Mouse (Mus musculus): ENCODE measurements around the gene Clcn6. TPM values are rescaled to one million over a fixed set of nuclear protein-coding genes. Genes with fewer than 3 reads are reported as not detected.

Gene Clcn6
- total RNA-seq, 1 experiment: 32.5 TPM

DNA sequence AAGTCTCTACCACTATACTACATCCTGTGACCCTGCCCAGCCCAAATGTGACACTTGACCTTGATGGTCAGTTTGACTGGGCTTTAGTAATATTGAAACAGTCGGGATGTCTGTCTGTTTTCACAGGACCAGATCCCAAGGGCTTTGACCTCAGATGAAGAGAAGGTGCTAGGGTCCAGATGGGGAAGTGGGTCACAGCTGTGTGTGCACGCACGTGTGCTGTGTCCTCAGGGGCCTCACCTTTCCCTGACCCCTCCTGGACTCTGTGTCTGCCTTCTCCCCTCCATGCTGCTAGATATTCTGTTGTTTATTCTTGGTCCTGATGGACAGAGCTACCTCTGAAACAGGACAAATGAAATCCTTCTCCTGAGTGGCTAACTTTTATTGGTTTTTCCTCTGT is 27.3 kb downstream of the Clcn6 start:
- Histone ChIP-seq H3K9ac (ENCODE audit: insufficient read depth, low read depth, low read length, poor library complexity, severe bottlenecking) (no peak overlapping the region), H3K27ac (ENCODE audit: insufficient read depth, low read depth, low read length, poor library complexity, severe bottlenecking) (no peak overlapping the region), H3K9me3 (ENCODE audit: control insufficient read depth, insufficient read depth, low read depth, low read length) (no peaks in the 10 kb centered on the region), H3K4me3 (ENCODE audit: insufficient read depth in 1 of 2, low read depth in 1 of 2, low read length in 2 of 2, poor library complexity in 1 of 2, severe bottlenecking in 1 of 2) (no peak overlapping the region), H3K4me1 (ENCODE audit: control insufficient read depth in 2 of 2, insufficient read depth in 2 of 2, low read length in 2 of 2, poor library complexity in 1 of 2) (no peaks in the 10 kb centered on the region), H3K36me3 (ENCODE audit: control insufficient read depth, insufficient read depth, low read length, poor library complexity, severe bottlenecking) (peaks cover 86% of the 10 kb centered on the region)
- DNase-seq (ENCODE audit: low read depth, low spot score): no peak
- TF ChIP-seq MAFK (IDR thresholded peaks at IDR 0.05; ENCODE audit: insufficient read depth, low read depth, low read length) (no peak), ZNF384 (IDR thresholded peaks at IDR 0.05; ENCODE audit: low read depth, low read length) (no peak), ZC3H11A (IDR thresholded peaks at IDR 0.05; ENCODE audit: borderline replicate concordance, low read depth, low read length) (no peak), HCFC1 (IDR thresholded peaks at IDR 0.05; ENCODE audit: borderline replicate concordance, insufficient read depth, low read length) (no peak), CHD2 (IDR thresholded peaks at IDR 0.05; ENCODE audit: low read depth, low read length) (no peak)
- in situ Hi-C loops (cut with MboI; ENCODE audit: low sequenced_read_pairs in 2 of 2, unreplicated experiment in 2 of 2): no loop called here

DNA sequence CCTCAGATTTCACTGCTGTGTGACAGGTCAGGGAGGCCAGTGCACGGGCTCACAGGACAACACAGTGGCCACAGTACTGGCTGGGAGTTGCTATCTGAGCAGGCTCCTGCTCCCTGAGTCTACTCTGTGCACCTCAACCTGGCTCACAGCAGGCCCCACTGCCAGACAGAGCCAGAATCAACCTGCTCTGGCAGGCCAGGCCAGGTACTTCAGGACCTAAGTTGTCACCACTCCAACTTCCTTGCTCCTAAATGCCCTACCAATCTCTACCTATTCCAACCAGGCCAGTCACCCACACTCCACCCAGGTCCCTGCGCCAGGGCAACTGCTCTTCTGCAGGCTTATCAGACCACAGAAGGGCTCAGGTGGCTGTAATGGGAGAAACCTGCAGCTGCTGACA is 29.0 kb downstream of the Clcn6 start:
- peaks cover 84% of the 10 kb centered on the region for H3K36me3 ChIP-seq (ENCODE audit: control insufficient read depth, insufficient read depth, low read length, poor library complexity, severe bottlenecking)
- H3K9me3 ChIP-seq (ENCODE audit: control insufficient read depth, insufficient read depth, low read depth, low read length): no peaks in the 10 kb centered on the region

DNA sequence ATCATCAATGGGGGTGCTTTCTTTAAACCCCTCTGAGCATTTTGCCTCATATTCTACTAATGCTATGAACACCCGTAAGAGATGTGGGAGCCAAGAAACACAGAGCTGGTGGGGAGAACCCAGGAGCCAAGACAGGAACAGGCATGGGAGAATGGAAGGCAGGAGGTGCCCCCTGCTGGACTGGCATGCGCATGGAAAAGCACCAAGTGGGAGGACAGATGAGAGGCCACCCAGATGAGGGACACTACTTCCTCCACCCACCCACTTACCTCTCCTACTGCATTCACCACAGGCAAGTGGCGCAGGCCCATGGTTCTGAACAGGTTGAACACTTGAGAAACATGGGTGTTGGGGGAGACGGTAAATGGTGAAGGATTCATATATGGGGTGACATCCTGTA is 30.2 kb downstream of the Clcn6 start:
- Histone ChIP-seq H3K9me3 (ENCODE audit: control insufficient read depth, insufficient read depth, low read depth, low read length) (no peaks in the 10 kb centered on the region), H3K9ac (ENCODE audit: insufficient read depth, low read depth, low read length, poor library complexity, severe bottlenecking) (no peak overlapping the region), H3K4me1 (ENCODE audit: control insufficient read depth in 2 of 2, insufficient read depth in 2 of 2, low read length in 2 of 2, poor library complexity in 1 of 2) (no peaks in the 10 kb centered on the region), H3K36me3 (ENCODE audit: control insufficient read depth, insufficient read depth, low read length, poor library complexity, severe bottlenecking) (peaks cover 73% of the 10 kb centered on the region), H3K27ac (ENCODE audit: insufficient read depth, low read depth, low read length, poor library complexity, severe bottlenecking) (no peak overlapping the region), H3K4me3 (ENCODE audit: insufficient read depth in 1 of 2, low read depth in 1 of 2, low read length in 2 of 2, poor library complexity in 1 of 2, severe bottlenecking in 1 of 2) (no peak overlapping the region)
- DNase-seq (ENCODE audit: low read depth, low spot score): no peak
- TF ChIP-seq HCFC1 (IDR thresholded peaks at IDR 0.05; ENCODE audit: borderline replicate concordance, insufficient read depth, low read length) (no peak), MAFK (IDR thresholded peaks at IDR 0.05; ENCODE audit: insufficient read depth, low read depth, low read length) (no peak), CHD2 (IDR thresholded peaks at IDR 0.05; ENCODE audit: low read depth, low read length) (no peak), ZNF384 (IDR thresholded peaks at IDR 0.05; ENCODE audit: low read depth, low read length) (no peak)
- in situ Hi-C loops (cut with MboI; ENCODE audit: low sequenced_read_pairs in 2 of 2, unreplicated experiment in 2 of 2): no loop called here

More for the DNA sequence above, 29.0 kb downstream of the Clcn6 start:
- Histone ChIP-seq H3K4me3 (ENCODE audit: insufficient read depth in 1 of 2, low read depth in 1 of 2, low read length in 2 of 2, poor library complexity in 1 of 2, severe bottlenecking in 1 of 2) (no peak overlapping the region), H3K4me1 (ENCODE audit: control insufficient read depth in 2 of 2, insufficient read depth in 2 of 2, low read length in 2 of 2, poor library complexity in 1 of 2) (no peaks in the 10 kb centered on the region), H3K27ac (ENCODE audit: insufficient read depth, low read depth, low read length, poor library complexity, severe bottlenecking) (no peak overlapping the region), H3K9ac (ENCODE audit: insufficient read depth, low read depth, low read length, poor library complexity, severe bottlenecking) (no peak overlapping the region)
- in situ Hi-C loops (cut with MboI; ENCODE audit: low sequenced_read_pairs in 2 of 2, unreplicated experiment in 2 of 2): no loop called here
- no peak for DNase-seq (ENCODE audit: low read depth, low spot score)
- no peak for TF ChIP-seq ZC3H11A (IDR thresholded peaks at IDR 0.05; ENCODE audit: borderline replicate concordance, low read depth, low read length)
- TF ChIP-seq MAFK (IDR thresholded peaks at IDR 0.05; ENCODE audit: insufficient read depth, low read depth, low read length): no peak
- TF ChIP-seq CHD2 (IDR thresholded peaks at IDR 0.05; ENCODE audit: low read depth, low read length): no peak

DNA sequence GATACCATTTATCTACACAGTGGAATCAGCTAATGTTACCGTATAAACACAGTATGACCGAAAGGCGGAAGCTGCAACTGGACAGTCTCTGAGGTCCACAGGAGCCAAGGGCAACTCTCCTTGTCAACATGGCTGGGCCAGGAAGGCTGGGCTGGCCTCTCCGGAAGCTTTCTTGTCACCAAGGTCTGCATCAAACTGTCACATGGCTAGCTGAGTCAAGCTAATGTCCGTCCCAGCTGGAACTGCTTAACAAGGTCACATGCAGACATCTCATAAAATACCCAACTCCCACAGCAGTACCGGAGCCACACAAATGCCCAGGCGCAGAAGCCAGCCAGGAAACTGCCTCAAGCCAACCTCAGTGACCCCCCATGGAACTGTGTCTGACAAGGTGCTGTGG is 34.3 kb downstream of the Clcn6 start:
- DNase-seq (ENCODE audit: low read depth, low spot score): no peak
- Histone ChIP-seq H3K9me3 (ENCODE audit: control insufficient read depth, insufficient read depth, low read depth, low read length) (no peaks in the 10 kb centered on the region), H3K4me1 (ENCODE audit: control insufficient read depth in 2 of 2, insufficient read depth in 2 of 2, low read length in 2 of 2, poor library complexity in 1 of 2) (no peaks in the 10 kb centered on the region), H3K9ac (ENCODE audit: insufficient read depth, low read depth, low read length, poor library complexity, severe bottlenecking) (no peak overlapping the region), H3K36me3 (ENCODE audit: control insufficient read depth, insufficient read depth, low read length, poor library complexity, severe bottlenecking) (peaks cover 34% of the 10 kb centered on the region), H3K27ac (ENCODE audit: insufficient read depth, low read depth, low read length, poor library complexity, severe bottlenecking) (no peak overlapping the region), H3K4me3 (ENCODE audit: insufficient read depth in 1 of 2, low read depth in 1 of 2, low read length in 2 of 2, poor library complexity in 1 of 2, severe bottlenecking in 1 of 2) (no peak overlapping the region)
- TF ChIP-seq ZNF384 (IDR thresholded peaks at IDR 0.05; ENCODE audit: low read depth, low read length) (no peak), CHD2 (IDR thresholded peaks at IDR 0.05; ENCODE audit: low read depth, low read length) (no peak), HCFC1 (IDR thresholded peaks at IDR 0.05; ENCODE audit: borderline replicate concordance, insufficient read depth, low read length) (no peak), MAFK (IDR thresholded peaks at IDR 0.05; ENCODE audit: insufficient read depth, low read depth, low read length) (no peak), ZC3H11A (IDR thresholded peaks at IDR 0.05; ENCODE audit: borderline replicate concordance, low read depth, low read length) (no peak)
- in situ Hi-C loops (cut with MboI; ENCODE audit: low sequenced_read_pairs in 2 of 2, unreplicated experiment in 2 of 2): no loop called here

DNA sequence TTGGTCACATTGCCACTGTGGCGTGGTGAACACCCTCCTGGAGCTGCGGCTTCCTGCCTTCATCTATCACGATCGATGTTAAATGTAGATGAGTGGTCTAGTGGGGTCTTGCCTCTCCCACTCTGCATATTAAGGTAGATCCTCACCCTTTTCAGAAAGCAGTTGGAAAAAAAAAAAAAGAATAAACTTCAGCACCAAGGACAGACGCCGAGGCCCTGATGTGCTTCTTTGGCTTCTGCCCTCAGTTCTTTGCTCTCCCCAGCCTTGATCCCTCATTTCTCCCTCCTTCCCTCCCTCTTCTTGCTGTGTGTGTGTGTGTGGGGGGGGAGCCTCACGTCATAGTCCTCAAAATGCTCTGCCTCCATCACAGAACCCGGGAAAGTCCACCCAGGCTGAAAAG is 36.8 kb downstream of the Clcn6 start:
- in situ Hi-C loops (cut with MboI; ENCODE audit: low sequenced_read_pairs in 2 of 2, unreplicated experiment in 2 of 2): no loop called here
- no peak for DNase-seq (ENCODE audit: low read depth, low spot score)
- Histone ChIP-seq H3K9me3 (ENCODE audit: control insufficient read depth, insufficient read depth, low read depth, low read length) (no peaks in the 10 kb centered on the region), H3K36me3 (ENCODE audit: control insufficient read depth, insufficient read depth, low read length, poor library complexity, severe bottlenecking) (peaks cover 17% of the 10 kb centered on the region), H3K9ac (ENCODE audit: insufficient read depth, low read depth, low read length, poor library complexity, severe bottlenecking) (no peak overlapping the region), H3K27ac (ENCODE audit: insufficient read depth, low read depth, low read length, poor library complexity, severe bottlenecking) (no peak overlapping the region), H3K4me3 (ENCODE audit: insufficient read depth in 1 of 2, low read depth in 1 of 2, low read length in 2 of 2, poor library complexity in 1 of 2, severe bottlenecking in 1 of 2) (no peak overlapping the region), H3K4me1 (ENCODE audit: control insufficient read depth in 2 of 2, insufficient read depth in 2 of 2, low read length in 2 of 2, poor library complexity in 1 of 2) (peaks cover 3 to 7% of the 10 kb centered on the region in 2 experiments; a peak in 3 of 4 replicates)
- TF ChIP-seq ZNF384 (IDR thresholded peaks at IDR 0.05; ENCODE audit: low read depth, low read length) (0 out of 2 replicates have a peak, but pooled peaks have one; percentile 11), CHD2 (IDR thresholded peaks at IDR 0.05; ENCODE audit: low read depth, low read length) (no peak)
